Mouse (Mus musculus): ENCODE measurements around the gene Zfp799.

GRCm38 (mm10) chr17:32877471-32878171 is 47.6 kb upstream of the Zfp799 start:
- TF ChIP-seq CTCF (IDR thresholded peaks at IDR 0.05; ENCODE audit: low read depth, low read length) (no peak), POLR2A (IDR thresholded peaks at IDR 0.05; ENCODE audit: borderline replicate concordance, low read depth, low read length) (no peak)

All from bone marrow macrophage, adult 2 months (primary cell).